Mouse (Mus musculus): ENCODE measurements around the gene A1cf. TPM values are rescaled to one million over a fixed set of nuclear protein-coding genes. Genes with fewer than 3 reads are reported as not detected.

The A1cf gene
- polyA plus RNA-seq, 1 experiment, result not detected

DNA sequence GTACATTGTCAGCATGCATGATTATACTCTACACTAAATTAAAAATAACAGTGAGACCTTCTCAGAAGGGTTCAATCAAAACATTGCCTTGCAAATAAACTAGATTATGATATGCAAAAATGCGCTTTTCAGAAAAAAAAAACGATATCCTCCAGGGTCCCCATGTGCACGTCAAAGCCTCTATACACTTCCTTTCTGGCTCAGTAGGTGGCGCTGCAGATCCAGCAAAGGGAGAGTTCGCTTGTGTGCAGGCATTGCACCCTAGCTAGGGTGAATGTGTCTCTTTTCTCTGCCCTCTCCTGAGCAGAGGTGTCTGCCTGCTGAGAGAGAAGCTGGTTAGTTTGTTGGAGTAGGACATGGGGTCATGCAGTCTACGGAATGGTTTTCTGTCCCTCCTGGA, 103.4 kb downstream of the A1cf start:
- TF ChIP-seq POLR2A (IDR thresholded peaks at IDR 0.05; ENCODE audit: insufficient read depth, low read length) (no peak), CTCF (IDR thresholded peaks at IDR 0.05; ENCODE audit: low read depth, low read length) (peak; percentile 95), EP300 (IDR thresholded peaks at IDR 0.05; ENCODE audit: insufficient read depth, low read depth, low read length) (0 out of 2 replicates have a peak, but pooled peaks have one; percentile 16)
- no peak overlapping the region for H3K4me3 ChIP-seq (ENCODE audit: low read depth, low read length)
- H3K9ac ChIP-seq (ENCODE audit: low read depth, poor library complexity, severe bottlenecking), result no peak overlapping the region
- H3K4me1 ChIP-seq (ENCODE audit: control insufficient read depth, insufficient read depth, low read length), result no peaks in the 10 kb centered on the region
- no peaks in the 10 kb centered on the region for H3K36me3 ChIP-seq (ENCODE audit: control insufficient read depth, insufficient read depth, low read length, poor library complexity, severe bottlenecking)
- H3K27ac ChIP-seq (ENCODE audit: insufficient read depth, low read length), result no peak overlapping the region
- no peaks in the 10 kb centered on the region for H3K27me3 ChIP-seq (ENCODE audit: control insufficient read depth, insufficient read depth, low read length, poor library complexity, severe bottlenecking)
- peaks cover 7% of the 10 kb centered on the region for H3K9me3 ChIP-seq (replicated peaks; ENCODE audit: control insufficient read depth, insufficient read depth, low read length, poor library complexity, severe bottlenecking)

GRCm38 (mm10) chr19:31975882-31976281, 107.3 kb downstream of the A1cf start:
- Histone ChIP-seq H3K9ac (ENCODE audit: low read depth, poor library complexity, severe bottlenecking) (no peak overlapping the region), H3K4me3 (ENCODE audit: low read depth, low read length) (no peak overlapping the region), H3K4me1 (ENCODE audit: control insufficient read depth, insufficient read depth, low read length) (no peaks in the 10 kb centered on the region), H3K27ac (ENCODE audit: insufficient read depth, low read length) (no peak overlapping the region), H3K9me3 (replicated peaks; ENCODE audit: control insufficient read depth, insufficient read depth, low read length, poor library complexity, severe bottlenecking) (peaks cover 7% of the 10 kb centered on the region), H3K36me3 (ENCODE audit: control insufficient read depth, insufficient read depth, low read length, poor library complexity, severe bottlenecking) (no peaks in the 10 kb centered on the region), H3K27me3 (ENCODE audit: control insufficient read depth, insufficient read depth, low read length, poor library complexity, severe bottlenecking) (no peaks in the 10 kb centered on the region)
- TF ChIP-seq EP300 (IDR thresholded peaks at IDR 0.05; ENCODE audit: insufficient read depth, low read depth, low read length) (no peak), CTCF (IDR thresholded peaks at IDR 0.05; ENCODE audit: low read depth, low read length) (no peak), POLR2A (IDR thresholded peaks at IDR 0.05; ENCODE audit: insufficient read depth, low read length) (no peak)

GRCm38 (mm10) chr19:31991057-31991456, 122.5 kb downstream of the A1cf start:
- H3K27ac ChIP-seq (ENCODE audit: insufficient read depth, low read length), result no peak overlapping the region

DNA sequence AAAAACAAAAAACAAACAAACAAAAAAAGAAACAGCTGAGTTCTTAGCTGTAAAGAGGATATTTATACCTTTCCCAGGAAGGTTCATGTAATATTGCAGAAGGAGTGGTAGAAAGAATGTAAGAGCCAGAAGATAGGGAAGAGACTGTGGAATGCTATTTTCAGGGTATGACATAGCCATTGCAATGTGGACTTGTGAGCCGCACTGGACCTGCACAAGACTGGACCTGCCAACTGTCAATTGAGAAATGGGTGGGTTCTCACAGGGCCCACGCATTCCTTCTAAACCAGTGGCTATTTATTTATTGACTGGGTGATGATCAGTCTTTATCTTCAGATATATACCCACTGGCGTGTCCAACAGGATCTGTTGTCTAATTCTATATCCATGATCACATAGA, 128.4 kb downstream of the A1cf start:
- no peak overlapping the region for H3K9ac ChIP-seq (ENCODE audit: low read depth, poor library complexity, severe bottlenecking)
- H3K27ac ChIP-seq (ENCODE audit: insufficient read depth, low read length), result no peak overlapping the region
- H3K4me3 ChIP-seq (ENCODE audit: low read depth, low read length), result no peak overlapping the region
- TF ChIP-seq EP300 (IDR thresholded peaks at IDR 0.05; ENCODE audit: insufficient read depth, low read depth, low read length) (no peak), CTCF (IDR thresholded peaks at IDR 0.05; ENCODE audit: low read depth, low read length) (no peak), POLR2A (IDR thresholded peaks at IDR 0.05; ENCODE audit: insufficient read depth, low read length) (no peak)
- no peaks in the 10 kb centered on the region for H3K4me1 ChIP-seq (ENCODE audit: control insufficient read depth, insufficient read depth, low read length)
- no peaks in the 10 kb centered on the region for H3K36me3 ChIP-seq (ENCODE audit: control insufficient read depth, insufficient read depth, low read length, poor library complexity, severe bottlenecking)
- H3K27me3 ChIP-seq (ENCODE audit: control insufficient read depth, insufficient read depth, low read length, poor library complexity, severe bottlenecking), result no peaks in the 10 kb centered on the region
- H3K9me3 ChIP-seq (replicated peaks; ENCODE audit: control insufficient read depth, insufficient read depth, low read length, poor library complexity, severe bottlenecking), result no peaks in the 10 kb centered on the region

More at GRCm38 (mm10) chr19:31991057-31991456, 122.5 kb downstream of the A1cf start:
- Histone ChIP-seq H3K36me3 (ENCODE audit: control insufficient read depth, insufficient read depth, low read length, poor library complexity, severe bottlenecking) (no peaks in the 10 kb centered on the region), H3K27me3 (ENCODE audit: control insufficient read depth, insufficient read depth, low read length, poor library complexity, severe bottlenecking) (no peaks in the 10 kb centered on the region), H3K9me3 (replicated peaks; ENCODE audit: control insufficient read depth, insufficient read depth, low read length, poor library complexity, severe bottlenecking) (no peaks in the 10 kb centered on the region), H3K4me1 (ENCODE audit: control insufficient read depth, insufficient read depth, low read length) (no peaks in the 10 kb centered on the region), H3K4me3 (ENCODE audit: low read depth, low read length) (no peak overlapping the region), H3K9ac (ENCODE audit: low read depth, poor library complexity, severe bottlenecking) (no peak overlapping the region)
- TF ChIP-seq CTCF (IDR thresholded peaks at IDR 0.05; ENCODE audit: low read depth, low read length) (no peak), POLR2A (IDR thresholded peaks at IDR 0.05; ENCODE audit: insufficient read depth, low read length) (no peak), EP300 (IDR thresholded peaks at IDR 0.05; ENCODE audit: insufficient read depth, low read depth, low read length) (no peak)

Other genes starting within 250 kb of the A1cf start
- gene Prkg1, start 103.7 kb upstream of the A1cf start, polyA plus RNA-seq (2011; ENCODE audit: insufficient read depth, insufficient read length, low read depth, missing spikeins), result 0.46 and 0.61 TPM in 2 replicates
- 3.3 and 3.6 TPM in 2 replicates for gene Asah2, start 239.4 kb downstream of the A1cf start, polyA plus RNA-seq (2011; ENCODE audit: insufficient read depth, insufficient read length, low read depth, missing spikeins)

Data from ES-Bruce4 (cell line).